Mouse (Mus musculus): ENCODE measurements around the gene Ms4a3.
A peak's percentile ranks its signal among the peaks of the same experiment; 100 is the strongest.

Gene Ms4a3

DNA sequence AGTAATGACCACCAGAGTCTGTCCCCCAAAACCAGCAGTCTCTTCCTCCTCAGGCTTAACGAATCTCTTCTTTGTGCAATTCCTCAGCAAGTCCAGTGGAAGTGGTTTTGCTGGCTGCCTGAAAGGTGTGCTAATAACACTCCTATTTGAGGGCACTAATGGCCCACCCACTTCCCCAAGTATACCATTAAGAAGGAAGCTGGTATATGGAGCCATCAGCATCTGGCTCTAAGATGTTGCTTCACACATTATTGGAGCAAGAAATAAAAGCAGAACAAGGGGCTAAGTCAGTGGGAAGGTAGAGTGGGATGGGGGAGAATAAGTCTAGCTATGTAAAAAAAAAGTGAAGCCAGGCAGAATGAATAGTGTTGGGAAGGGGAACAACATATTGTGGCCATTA lies at the start of gene Ms4a3:
Gene Ms4a3, minus strand, starts transcription at position 120 of the 400 bp plus-strand sequence.
- DNase-seq, result no peak

DNA sequence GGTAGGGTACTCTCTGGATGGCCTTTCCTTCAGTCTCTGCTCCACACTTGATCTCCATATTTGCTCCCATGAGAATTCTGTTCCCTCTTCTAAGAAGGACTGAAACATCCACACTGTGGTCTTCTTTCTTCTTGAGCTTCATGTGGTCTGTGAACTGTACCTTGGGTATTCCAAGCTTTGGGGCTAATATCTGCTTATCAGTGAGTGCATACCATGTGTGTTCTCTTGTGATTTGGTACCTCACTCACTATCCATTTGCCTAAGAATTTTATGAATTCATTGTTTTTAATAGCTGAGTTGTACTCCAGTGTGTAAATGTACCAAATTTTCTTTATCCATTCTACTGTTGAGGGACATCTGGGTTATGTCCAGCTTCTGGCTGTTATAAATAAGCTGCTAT lies 20.9 kb upstream of the Ms4a3 start:
- DNase-seq, result no peak

DNA sequence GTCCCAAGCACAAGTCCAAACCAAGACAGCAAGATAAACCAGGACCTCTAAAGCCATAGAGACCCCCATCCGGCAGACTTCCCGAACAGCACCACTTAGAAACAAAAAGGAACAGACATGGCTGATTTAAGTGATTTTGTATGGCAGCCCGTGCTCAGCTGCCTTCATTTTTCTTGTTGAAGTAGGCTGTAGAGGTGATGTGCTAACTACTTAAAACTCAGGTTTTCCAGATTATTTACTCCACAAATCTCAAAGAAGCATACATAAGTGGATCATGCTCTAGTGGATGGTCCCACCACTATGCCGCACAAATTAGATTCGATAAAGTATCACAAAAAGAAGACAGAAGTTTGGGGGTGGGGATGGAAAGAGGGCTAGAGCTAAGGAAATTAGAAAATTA lies 19.8 kb upstream of the Ms4a3 start, which contains the start of gene Oosp2:
Gene Oosp2, minus strand, starts transcription at position 101 of the 400 bp plus-strand sequence.
- no peak for DNase-seq

DNA sequence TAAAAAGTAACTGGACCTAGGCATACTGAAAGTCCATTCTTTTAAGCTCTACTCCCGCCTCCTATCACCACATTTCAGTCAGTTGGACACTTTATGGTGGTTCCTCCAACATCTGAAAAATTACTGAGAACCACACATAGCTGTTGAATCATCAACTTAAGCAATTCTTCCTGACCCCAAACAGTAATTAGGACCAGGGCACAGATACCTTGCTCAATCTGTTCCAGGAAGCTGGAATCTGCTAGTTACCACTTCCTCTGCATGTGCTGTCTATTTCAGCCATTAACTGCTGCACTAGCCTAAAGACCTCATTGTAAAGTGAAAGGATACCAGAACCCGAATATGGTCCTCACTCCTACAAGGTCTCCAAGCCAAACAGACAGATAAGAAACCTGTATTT lies 18.5 kb upstream of the Ms4a3 start:
- no peak for DNase-seq

DNA sequence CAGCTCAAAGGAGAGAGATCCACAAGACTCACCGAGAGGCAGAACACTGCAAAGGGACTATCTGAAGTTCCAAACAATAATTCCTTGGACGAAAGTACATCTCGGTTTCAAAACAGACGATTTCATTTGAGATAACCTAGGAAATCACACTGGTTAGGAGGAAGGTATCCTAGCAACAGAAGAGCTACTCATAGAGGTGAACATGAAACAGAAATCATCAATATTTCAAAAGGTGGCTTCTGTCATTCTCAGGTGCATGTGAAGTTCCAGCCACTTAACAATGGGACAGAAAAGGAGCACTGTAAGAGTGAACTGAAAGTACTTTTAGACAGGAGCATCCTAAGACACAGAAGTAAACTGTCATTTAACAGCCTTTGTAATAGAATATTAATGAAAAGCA lies 8.9 kb upstream of the Ms4a3 start:
- peak; percentile 4 for DNase-seq

DNA sequence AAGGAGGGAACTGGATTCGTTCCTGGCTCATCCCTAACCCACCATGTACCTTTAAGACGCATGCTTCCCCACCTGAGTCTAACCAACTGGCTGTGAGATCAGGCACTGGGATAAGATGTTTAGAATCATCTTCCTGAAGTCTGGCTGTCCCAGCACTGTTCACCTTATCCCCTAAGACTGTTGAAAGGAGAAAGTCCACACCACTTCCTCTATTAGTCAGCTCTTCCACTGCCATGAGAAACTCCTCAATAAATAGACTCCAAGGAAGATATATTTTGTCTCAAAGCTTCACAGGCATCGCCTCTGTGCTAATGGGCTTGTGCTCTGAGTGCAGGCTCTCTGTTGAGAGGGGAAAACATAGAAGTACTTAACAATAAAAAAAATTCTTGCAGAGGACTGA lies 5.5 kb upstream of the Ms4a3 start:
- no peak for DNase-seq

DNA sequence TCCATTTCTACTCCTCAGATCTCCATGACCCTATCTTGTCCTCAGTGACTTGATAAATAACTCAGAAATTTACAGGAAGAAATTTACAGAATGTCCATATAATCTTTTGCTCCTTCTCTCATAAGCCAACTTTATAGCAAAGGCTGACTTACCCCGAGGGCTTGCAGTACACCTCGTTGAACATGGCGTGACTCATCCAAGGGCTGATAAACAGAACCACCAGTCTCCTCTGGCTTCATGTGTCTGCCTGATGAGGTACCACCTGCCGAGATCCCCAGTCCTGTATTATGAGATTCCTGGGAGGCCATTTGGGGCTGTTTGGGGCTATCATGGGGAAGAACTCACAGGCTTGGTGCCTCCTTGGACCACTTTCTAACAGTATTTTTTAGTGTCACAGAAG lies 1.6 kb downstream of the Ms4a3 start:
- DNase-seq, result no peak

DNA sequence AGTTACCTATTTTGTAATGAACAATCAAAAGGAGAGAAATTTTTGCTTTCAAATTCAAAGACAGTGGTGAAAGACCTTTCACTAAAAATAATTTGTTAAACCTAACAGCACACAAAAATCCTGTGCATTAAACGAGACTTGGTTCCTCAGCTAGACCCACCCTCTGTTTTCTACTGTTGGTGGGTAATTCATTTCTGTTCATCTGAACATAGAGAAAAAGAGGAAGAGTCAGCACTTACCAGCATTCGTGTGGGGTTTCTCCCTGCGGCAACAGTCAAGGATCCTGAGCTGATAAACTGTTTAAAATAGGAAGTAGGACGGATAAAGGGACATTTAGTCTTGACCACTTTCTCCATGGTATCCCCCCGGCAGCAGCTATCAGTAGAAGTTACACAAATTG lies 5.1 kb downstream of the Ms4a3 start:
- DNase-seq, result no peak

DNA sequence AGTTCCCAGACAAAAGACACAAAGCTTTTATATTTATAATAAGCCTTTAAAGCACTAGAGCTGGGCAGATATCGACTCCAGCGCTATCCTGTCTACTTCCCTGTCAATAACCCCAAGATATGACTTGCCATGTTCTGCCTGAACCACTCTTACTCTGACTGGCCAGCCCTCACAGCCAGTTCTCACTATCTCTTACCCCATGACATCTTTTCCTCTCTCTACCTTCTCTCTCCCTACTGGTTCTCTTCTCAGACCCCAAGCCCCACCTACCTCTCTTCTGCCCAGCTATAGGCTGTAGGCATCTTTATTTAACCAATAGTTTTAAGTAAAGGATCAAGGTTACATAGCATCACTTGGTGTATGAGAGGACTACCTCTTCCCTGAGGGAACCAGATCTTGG lies 6.3 kb downstream of the Ms4a3 start:
- DNase-seq, result no peak

DNA sequence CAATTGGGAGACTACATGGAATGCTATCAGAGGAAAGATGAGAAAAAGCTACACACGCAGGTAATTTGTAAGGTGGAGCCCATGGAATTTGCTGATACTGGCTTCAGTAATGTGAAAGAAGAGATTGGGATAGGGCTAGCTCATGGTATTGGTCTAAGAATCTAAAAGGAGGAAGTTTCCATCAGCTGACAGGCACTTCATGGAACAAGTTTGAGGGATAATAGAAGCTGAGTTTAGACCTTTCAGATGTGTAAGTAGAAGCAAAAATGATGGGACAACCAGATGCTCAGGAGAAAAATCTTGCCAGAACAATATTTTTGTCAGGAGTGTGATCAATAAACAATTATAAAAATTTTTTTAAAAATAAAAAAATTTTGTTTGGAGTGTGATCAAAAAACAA lies 6.9 kb downstream of the Ms4a3 start:
- DNase-seq, result no peak

DNA sequence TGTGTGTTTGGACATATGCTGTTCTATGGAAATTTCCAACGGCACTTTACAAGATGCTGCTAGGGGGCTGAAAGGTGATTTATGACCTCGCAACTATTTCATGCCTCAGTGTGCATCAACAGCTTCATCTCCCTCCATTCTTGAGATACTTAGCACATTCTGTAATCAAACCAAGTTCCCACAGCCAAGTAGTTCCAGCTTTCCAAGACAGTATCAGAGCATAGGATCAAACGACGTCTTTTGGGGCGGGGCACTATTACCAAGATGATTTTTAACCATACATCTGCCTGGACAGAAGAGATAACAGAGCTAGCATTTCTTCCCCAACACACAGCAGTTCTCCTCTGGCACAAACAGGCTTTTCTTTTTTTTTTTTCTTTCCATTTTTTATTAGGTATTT lies 15.4 kb downstream of the Ms4a3 start:
- no peak for DNase-seq

DNA sequence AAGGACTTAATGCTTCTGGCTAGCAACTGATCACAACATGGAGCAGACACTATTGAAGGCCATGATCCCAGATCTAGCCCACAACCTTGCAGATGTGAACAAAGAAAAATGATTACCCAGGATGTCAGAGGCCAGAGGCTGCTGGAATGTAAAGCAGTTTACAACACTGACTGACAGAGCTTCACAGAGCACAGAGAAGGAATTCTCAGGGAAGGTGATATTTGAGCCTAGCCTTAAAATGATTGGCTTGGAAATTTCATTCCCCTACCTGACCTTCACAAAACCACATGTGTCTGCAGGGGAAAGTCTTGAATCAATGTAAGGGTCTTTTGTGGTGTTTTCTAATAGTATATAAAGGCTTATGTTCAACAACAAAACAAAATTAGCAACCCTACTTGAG lies 15.9 kb downstream of the Ms4a3 start:
- DNase-seq, result no peak

DNA sequence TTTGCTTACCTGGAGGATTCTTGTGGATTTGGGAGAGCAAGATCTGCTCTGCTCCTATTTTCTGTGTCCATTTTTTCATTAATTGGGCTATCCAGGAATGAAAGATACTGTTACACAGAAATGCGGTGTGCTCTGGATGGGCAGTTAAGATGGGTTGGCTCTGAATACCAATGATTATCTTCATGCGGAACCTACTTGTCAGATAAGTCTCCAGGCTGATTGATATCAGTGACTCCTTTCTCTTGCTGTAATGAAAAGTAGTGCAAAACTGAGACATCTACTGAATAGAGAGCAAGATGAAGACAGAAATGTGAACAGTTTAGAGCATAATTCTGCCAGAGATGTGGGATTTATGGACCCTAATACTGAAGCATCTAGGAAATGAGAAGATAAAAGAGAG lies 17.1 kb downstream of the Ms4a3 start, which contains the start of gene Ms4a2:
Gene Ms4a2, minus strand, starts transcription at position 169 of the 400 bp plus-strand sequence.
- DNase-seq, result no peak

DNA sequence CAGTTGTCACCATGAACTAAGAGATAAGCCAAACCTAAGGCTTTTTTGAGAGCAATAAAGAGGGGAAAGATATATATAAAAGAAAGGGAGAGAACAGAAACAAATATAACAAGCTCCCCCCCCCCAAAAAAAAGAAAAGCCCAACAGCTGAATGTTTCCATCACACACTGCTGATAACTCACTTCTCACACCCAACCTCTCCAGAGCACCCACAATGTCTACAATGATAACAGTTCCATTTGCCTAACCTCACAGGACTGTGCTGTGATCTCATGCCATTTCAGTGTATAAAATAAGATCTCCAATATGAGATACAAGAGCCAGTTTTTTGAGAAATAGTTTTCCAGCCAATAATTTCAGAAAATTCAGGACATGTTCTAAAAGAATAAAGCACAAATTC lies 22.7 kb downstream of the Ms4a3 start:
- no peak for DNase-seq

DNA sequence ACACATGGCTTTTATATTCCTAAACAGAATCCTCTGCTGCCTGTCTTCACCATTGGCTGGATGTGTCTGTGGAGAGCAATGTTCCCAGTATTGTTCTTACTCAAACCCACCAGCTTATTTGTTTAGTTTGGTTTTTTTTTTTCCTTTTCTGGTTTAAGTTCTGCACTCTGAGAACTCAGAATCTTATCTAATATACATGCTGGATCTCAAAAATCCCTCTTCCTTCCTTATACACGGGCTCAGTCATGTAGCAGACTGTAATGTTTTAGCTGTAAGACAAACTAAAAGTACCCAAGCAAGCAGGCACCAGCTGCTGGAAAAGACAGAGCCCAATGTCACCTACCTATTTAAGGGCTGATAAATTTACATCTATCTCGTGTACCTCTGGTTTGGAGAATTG lies 25.8 kb downstream of the Ms4a3 start:
- no peak for DNase-seq

DNA sequence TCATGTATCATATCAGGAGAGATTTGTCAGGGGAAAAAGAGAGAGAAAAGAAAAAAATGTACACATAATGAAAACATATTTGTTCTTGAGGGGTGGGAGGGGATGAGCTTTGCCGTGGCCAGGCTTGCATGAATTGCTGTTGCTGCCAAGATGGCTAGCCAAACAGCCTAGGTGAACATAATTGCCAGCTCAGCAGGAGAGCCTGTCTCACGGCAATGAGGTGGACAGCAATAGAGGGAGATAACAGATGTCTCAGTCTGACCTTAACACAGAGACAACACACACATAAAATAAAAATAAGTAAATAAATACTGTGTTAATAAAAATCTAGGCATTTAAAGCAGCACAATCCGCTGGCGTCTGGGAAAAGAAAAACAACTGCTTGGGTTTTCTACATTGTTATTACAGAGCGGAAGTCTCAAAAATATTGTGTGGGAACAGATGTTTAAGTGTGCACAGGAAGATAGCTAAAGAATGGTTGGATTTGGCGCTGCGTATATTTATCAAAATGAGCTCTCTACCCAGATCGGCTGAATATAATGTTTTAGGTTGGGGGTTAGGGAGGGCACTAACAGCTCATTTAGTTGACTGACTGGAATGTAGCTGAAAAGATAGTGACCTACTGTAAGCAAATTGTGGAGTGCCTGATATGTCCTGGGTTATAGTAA lies 26.7 kb downstream of the Ms4a3 start:
- DNase-seq, result no peak

DNA sequence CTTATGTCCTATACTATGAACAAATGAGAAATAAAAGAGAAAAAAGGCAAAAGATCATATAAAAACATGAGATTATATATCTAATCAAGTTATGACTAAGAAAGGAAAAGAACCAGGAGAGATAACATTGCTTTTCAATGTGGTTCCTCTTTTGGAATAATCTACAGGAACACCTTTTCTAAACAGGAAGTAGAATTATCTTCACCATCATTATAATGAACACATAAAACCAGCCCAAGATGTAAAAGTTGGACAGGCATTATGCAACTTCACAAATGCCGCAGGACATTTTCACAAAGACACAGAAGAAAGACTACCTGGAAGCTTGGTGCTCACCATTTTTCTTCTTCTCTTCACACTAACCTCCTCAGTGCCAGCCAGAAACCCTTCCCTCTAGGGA lies 27.6 kb downstream of the Ms4a3 start:
- DNase-seq, result no peak

DNA sequence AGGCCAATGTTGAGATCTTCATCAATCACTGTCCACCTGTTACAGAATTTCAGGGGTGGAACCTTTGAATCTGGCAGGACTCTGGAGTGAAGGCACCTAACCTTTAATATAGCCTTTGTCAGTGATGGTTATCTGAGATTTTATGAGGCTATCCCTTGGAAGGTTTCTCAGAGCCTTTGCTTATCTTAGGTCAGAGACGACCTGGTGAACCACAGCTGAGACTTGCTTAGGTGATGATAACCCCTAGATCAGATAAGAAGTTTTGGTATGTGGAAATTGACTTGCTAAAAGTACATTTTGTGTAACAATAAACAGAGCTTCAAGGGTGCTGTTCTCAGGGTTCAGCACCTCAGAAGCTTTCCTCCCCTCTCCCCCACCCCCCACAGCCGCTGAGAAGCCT lies 28.4 kb downstream of the Ms4a3 start:
- no peak for DNase-seq

DNA sequence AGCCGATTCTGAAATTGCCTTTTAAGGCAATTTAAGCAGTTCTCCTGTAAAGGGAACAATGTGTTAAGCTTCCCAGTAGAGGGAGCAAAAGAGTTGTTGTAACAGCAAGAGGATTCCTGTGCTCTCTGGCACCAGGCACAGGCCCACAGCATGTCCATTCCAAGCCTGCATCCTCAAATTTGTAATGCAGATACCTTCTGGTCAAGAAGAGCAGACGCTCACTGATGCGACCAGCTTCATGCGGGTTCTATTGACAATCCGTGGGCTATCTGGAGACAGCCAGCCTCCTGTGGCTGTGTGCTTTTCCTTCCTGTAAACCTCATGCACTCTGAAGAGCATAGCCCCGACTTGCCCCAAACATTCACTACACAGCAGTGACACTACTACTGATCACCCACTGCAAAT lies 29.1 kb downstream of the Ms4a3 start:
- DNase-seq, result peak; percentile 61

DNA sequence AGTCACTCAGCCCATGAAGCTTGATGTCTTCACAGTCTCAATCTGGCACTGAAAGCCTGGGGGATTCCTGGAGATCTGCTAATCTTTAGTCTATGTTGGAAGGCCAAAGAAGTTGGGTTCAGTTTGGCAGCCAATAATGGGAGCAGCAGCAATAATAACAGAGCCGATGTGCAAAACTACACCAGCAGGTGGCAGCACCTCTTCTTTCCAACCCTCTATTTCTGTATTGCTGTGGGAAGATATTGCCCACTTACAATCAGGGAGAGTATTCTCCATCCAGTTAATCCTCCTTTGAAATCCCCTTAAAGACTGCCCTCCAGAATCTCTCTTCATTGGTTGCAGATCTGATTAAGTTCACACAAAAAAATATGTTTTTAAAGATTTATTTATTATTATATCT lies 32.5 kb downstream of the Ms4a3 start:
- peak; percentile 63 for DNase-seq

DNA sequence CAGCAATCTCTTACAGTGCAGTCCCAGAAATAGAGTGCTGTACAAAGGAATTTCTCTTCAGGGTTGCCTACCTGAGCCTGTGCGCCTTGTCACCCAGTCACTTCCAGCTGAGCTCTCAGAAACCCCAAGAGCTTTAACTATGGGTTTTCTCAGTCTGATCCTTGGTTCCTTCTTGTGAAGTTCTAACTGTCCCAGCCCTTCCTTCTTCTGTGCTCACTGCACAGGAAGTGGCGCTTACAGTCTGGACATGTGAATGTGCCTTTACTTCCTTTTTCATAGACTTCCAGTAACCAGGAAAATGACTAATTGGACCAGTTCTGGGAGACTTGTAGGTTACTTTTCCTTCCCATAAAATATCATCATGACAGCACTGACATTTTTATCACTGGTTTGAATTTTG lies 36.0 kb downstream of the Ms4a3 start, which contains the start of gene Ms4a6d:
Gene Ms4a6d, minus strand, starts transcription at position 247 of the 400 bp plus-strand sequence.
- no peak for DNase-seq

DNA sequence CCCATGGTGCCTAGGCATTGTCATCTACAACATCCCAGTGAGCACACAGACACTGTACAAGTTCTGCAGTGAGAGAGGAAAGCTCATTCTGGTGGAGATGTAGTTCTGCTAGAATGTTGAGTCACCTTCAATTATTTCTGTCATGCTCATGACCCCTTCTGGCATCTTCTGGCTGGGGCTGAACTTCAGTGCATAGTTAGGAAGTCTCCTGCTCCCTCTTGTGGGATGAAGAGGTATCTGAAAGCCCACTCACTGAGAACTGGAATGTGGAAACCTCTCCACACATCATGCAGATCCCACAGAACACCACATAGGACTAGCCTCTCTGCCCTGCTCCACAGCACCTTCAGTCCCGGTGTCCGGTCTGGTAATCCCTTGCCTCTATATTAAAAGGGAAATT lies 38.6 kb downstream of the Ms4a3 start:
- DNase-seq, result peak; percentile 30

DNA sequence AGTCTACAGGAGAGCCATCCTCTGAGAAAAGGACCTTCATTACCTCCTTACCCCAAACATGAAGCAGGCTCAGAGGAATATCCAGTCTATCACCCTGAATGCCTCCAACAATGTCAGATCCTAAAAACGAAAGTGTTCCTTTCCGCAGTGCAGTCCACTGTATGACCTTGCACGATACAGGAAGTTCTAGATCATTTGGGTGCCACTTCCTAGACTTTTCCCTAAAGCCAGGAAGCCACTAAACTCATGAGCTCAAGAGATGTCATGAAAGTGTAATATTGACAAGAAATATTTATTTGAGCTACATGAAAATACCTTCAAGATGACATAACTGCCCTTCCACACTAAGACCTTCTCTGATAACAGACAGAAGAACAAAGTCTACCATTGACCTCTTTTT lies 39.3 kb downstream of the Ms4a3 start:
- no peak for DNase-seq

DNA sequence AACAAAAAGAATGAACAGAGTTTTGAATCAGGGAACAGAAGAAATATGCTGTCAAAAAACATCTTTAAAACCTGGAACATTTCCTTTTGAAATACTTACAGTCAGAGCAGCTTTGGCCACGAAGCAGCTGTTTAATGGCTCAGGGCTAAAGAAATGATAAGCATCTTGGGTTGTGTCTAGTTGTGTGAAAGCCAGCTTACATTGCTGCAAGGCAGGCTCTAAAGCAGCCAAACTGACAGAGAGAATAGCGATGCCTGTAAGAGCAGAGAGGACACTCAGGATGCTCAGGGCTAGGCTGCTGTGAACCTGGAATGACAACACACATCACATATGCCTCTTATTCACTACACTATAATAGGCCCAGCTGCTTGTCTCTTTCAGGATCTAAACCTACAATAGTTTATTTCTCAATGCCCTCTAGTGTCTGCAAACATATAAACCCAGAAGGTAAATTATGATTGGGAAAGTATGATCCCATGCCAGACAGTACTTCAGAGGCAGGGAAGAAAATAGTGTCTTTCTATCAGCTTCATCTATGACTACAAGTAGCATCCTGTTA lies 50.7 kb downstream of the Ms4a3 start:
- no peak for DNase-seq

DNA sequence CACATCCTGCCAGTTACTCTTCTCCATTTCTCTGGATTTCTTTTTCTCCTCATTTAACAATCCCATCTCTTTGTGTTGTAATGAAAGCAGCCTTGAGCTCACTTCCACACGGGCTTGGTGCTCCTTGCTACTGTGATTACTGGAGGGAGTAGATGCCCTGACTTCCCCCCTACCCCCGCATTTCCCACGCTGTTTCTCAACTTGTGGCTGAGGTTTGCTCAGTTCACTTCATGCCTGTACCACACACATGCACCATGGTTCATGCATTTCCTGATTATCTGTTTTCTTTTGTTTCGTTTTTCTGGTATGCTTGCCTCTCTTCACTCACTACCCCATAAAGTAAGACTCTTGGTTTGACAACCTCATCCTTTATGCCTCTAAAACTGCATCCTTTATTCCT lies 51.4 kb downstream of the Ms4a3 start:
- no peak for DNase-seq
